Mouse (Mus musculus): ENCODE results near the gene Smad5. TPM values are rescaled to one million over a fixed set of nuclear protein-coding genes. Genes with fewer than 3 reads are reported as not detected.

Gene Smad5
- total and polyA plus RNA-seq, 3 experiments: 8.0 to 11.3 TPM; not detected in 1

- Histone ChIP-seq H3K27me3 (ENCODE audit: control insufficient read depth in 1 of 2, insufficient read depth in 2 of 2, low read length in 2 of 2) (no peaks in the 10 kb centered on the region), H3K4me1 (ENCODE audit: control insufficient read depth in 1 of 2, insufficient read depth in 2 of 2, low read length in 2 of 2) (no peaks in the 10 kb centered on the region), H3K79me2 (ENCODE audit: control insufficient read depth, insufficient read depth, low read length, poor library complexity) (no peaks in the 10 kb centered on the region), H3K27ac (ENCODE audit: control insufficient read depth, low read depth, low read length) (no peak overlapping the region), H3K9me3 (replicated peaks; ENCODE audit: insufficient read depth, low read length) (no peaks in the 10 kb centered on the region), H3K4me3 (ENCODE audit: control insufficient read depth in 1 of 2, insufficient read depth in 1 of 2, low read depth in 2 of 2, low read length in 2 of 2) (no peak overlapping the region), H3K9ac (ENCODE audit: control insufficient read depth, low read depth, low read length, poor library complexity, severe bottlenecking) (no peak overlapping the region), H3K36me3 (ENCODE audit: control insufficient read depth in 1 of 2, insufficient read depth in 2 of 2, low read length in 2 of 2) (no peaks in the 10 kb centered on the region)
- TF ChIP-seq POLR2AphosphoS2 (IDR thresholded peaks at IDR 0.05; ENCODE audit: low read length) (no peak), BHLHE40 (IDR thresholded peaks at IDR 0.05; ENCODE audit: borderline replicate concordance, low read depth, low read length) (no peak), E2F4 (IDR thresholded peaks at IDR 0.05; ENCODE audit: borderline replicate concordance, low read depth, low read length) (no peak), POLR2AphosphoS5 (IDR thresholded peaks at IDR 0.05; ENCODE audit: borderline replicate concordance, low read depth, low read length) (no peak), JUND (IDR thresholded peaks at IDR 0.05; ENCODE audit: low read depth, low read length) (no peak), GABPA (IDR thresholded peaks at IDR 0.05; ENCODE audit: low read depth, low read length) (no peak), CHD1 (IDR thresholded peaks at IDR 0.05; ENCODE audit: low read depth, low read length) (no peak), TCF12 (IDR thresholded peaks at IDR 0.05; ENCODE audit: low read depth, low read length) (no peak)
- no peak for DNase-seq (ENCODE audit: low read depth, low spot score)
These were observed 20.9 kb upstream of the Smad5 start for GRCm38 (mm10) chr13:56681924-56682323.

- H3K4me1 ChIP-seq (ENCODE audit: control insufficient read depth in 1 of 2, insufficient read depth in 2 of 2, low read length in 2 of 2): no peaks in the 10 kb centered on the region
- H3K79me2 ChIP-seq (ENCODE audit: control insufficient read depth, insufficient read depth, low read length, poor library complexity): no peaks in the 10 kb centered on the region
- no peak for TF ChIP-seq UBTF (IDR thresholded peaks at IDR 0.05; ENCODE audit: borderline replicate concordance, insufficient read depth, low read depth, low read length)
- no peaks in the 10 kb centered on the region for H3K36me3 ChIP-seq (ENCODE audit: control insufficient read depth in 1 of 2, insufficient read depth in 2 of 2, low read length in 2 of 2)
- no peak overlapping the region for H3K4me3 ChIP-seq (ENCODE audit: control insufficient read depth in 1 of 2, insufficient read depth in 1 of 2, low read depth in 2 of 2, low read length in 2 of 2)
- no peak overlapping the region for H3K9ac ChIP-seq (ENCODE audit: control insufficient read depth, low read depth, low read length, poor library complexity, severe bottlenecking)
- H3K9me3 ChIP-seq (replicated peaks; ENCODE audit: insufficient read depth, low read length): no peaks in the 10 kb centered on the region
- no peak overlapping the region for H3K27ac ChIP-seq (ENCODE audit: control insufficient read depth, low read depth, low read length)
- no peak for DNase-seq (ENCODE audit: low read depth, low spot score)
- H3K27me3 ChIP-seq (ENCODE audit: control insufficient read depth in 1 of 2, insufficient read depth in 2 of 2, low read length in 2 of 2): no peaks in the 10 kb centered on the region
These were observed 20.5 kb upstream of the Smad5 start for GRCm38 (mm10) chr13:56682326-56682725.

- no peaks in the 10 kb centered on the region for H3K9me3 ChIP-seq (replicated peaks; ENCODE audit: insufficient read depth, low read length)
- H3K4me3 ChIP-seq (ENCODE audit: control insufficient read depth in 1 of 2, insufficient read depth in 1 of 2, low read depth in 2 of 2, low read length in 2 of 2): no peak overlapping the region
- TF ChIP-seq CTCF (IDR thresholded peaks at IDR 0.05 in 2 of 3, conservative IDR thresholded peaks at IDR 0.05 in 1 of 3; ENCODE audit: control insufficient read depth in 1 of 3, insufficient read depth in 1 of 3, low read depth in 2 of 3, low read length in 3 of 3, poor library complexity in 1 of 3, severe bottlenecking in 1 of 3): no peak
- no peak for TF ChIP-seq MXI1 (IDR thresholded peaks at IDR 0.05; ENCODE audit: low read depth, low read length)
- H3K9ac ChIP-seq (ENCODE audit: control insufficient read depth, low read depth, low read length, poor library complexity, severe bottlenecking): no peak overlapping the region
- H3K27me3 ChIP-seq (ENCODE audit: control insufficient read depth in 1 of 2, insufficient read depth in 2 of 2, low read length in 2 of 2): no peaks in the 10 kb centered on the region
- DNase-seq (ENCODE audit: low read depth, low spot score): no peak
- no peaks in the 10 kb centered on the region for H3K79me2 ChIP-seq (ENCODE audit: control insufficient read depth, insufficient read depth, low read length, poor library complexity)
- H3K4me1 ChIP-seq (ENCODE audit: control insufficient read depth in 1 of 2, insufficient read depth in 2 of 2, low read length in 2 of 2): no peaks in the 10 kb centered on the region
- no peak overlapping the region for H3K27ac ChIP-seq (ENCODE audit: control insufficient read depth, low read depth, low read length)
- no peaks in the 10 kb centered on the region for H3K36me3 ChIP-seq (ENCODE audit: control insufficient read depth in 1 of 2, insufficient read depth in 2 of 2, low read length in 2 of 2)
These were observed 19.5 kb upstream of the Smad5 start for GRCm38 (mm10) chr13:56683306-56683705.

Data from MEL (cell line).